Mouse (Mus musculus) induced T-regulatory cell, adult 2 months (primary cell): ENCODE measurements around the gene Lypd5.

Source experiments
- DNase-seq: peaks from one replicate; pipeline ENCODE4 v3.0.0-alpha.2; 2012; ENCODE audit warnings: low read depth

Gene Lypd5

DNA sequence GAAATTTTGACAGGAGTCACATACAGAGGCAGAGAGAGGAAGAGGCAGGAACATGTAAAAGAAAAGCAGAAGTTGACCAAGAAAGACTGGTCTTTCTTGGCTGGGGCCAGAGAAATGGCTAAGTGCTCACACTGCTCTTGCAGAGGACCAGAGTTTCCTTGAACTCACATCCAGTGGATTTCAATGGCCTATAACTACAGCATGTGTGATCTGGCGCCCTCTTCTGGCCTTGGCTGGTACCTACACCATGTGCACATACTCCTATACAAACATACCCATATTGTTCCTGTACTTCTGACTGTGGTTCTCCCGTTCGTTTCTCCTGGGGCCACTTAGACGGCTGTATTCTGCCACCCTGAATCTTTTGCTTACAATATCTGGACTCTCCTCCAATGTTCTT lies 12.0 kb downstream of the Lypd5 start:
- peak; percentile 69 for DNase-seq

- peak; percentile 87 for DNase-seq
Observed at GRCm38 (mm10) chr7:24363228-24363627, 14.2 kb downstream of the Lypd5 start.

DNA sequence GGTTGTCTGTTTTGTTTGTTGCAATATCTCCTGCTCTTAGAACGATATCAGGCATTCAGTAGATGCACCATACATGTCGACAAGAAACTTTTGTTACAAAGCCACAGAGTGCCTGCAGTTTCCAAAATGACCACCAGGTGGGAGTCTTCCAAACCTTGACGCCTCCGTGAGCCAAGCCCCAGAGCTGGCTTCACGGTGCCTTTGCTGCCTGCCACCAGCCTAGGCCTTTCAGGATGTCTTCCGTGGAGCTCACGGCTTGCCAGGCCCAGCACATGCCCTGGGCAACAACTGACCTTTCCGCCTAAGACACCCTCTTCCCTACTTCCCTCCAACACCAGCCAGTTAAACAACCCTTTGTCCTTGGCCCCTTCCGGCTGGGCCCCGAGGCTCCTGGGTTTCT lies 15.8 kb downstream of the Lypd5 start:
- peak; percentile 97 for DNase-seq

- peak; percentile 41 for DNase-seq
Observed at GRCm38 (mm10) chr7:24365258-24366014, 16.4 kb downstream of the Lypd5 start.

GRCm38 (mm10) chr7:24366716-24367632 lies 18.0 kb downstream of the Lypd5 start:
- peak; percentile 78 for DNase-seq

DNA sequence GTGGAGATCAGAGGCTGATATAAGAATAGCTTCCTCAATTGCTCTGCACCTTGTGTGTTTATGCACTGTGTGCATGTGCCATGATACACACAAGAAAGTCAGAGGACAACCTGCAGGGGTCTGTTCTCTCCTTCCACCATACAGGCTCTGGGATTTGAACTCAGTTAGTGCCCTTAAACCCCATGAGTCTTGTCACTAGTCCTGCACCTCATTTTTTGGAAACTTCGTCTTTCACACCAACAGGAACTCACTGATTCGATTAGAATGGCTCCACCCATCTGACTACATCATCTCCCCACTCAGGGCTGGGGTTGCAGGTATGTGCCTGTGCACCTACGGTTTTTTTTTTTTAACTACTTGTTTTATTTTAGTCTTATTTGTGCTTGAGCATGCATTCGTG lies 19.2 kb downstream of the Lypd5 start:
- DNase-seq: peak; percentile 76

DNA sequence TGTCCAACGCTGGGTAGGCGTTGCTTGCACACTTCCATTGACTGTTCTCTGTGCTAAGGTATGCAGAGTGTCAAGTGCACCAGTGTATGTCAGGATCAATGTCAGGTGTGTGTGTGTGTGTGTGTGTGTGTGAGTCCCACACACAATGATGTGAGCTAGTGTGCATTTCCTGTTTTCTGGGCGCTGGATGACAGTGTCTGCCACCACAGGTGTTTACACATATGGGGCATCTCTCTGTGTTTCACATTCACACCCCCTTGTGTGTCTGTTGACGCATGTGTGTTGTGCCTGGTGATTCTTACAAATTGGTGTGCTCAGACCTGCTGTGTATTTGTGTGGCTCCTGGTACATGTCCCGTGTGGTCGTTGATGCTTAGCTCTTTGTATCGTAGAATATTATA lies 19.9 kb downstream of the Lypd5 start:
- peak; percentile 74 for DNase-seq

- DNase-seq: peak; percentile 94
Observed at GRCm38 (mm10) chr7:24369731-24370541, 20.9 kb downstream of the Lypd5 start, which contains the start of gene Kcnn4. TSS of gene Kcnn4 (plus strand) at chr7:24370263.

DNA sequence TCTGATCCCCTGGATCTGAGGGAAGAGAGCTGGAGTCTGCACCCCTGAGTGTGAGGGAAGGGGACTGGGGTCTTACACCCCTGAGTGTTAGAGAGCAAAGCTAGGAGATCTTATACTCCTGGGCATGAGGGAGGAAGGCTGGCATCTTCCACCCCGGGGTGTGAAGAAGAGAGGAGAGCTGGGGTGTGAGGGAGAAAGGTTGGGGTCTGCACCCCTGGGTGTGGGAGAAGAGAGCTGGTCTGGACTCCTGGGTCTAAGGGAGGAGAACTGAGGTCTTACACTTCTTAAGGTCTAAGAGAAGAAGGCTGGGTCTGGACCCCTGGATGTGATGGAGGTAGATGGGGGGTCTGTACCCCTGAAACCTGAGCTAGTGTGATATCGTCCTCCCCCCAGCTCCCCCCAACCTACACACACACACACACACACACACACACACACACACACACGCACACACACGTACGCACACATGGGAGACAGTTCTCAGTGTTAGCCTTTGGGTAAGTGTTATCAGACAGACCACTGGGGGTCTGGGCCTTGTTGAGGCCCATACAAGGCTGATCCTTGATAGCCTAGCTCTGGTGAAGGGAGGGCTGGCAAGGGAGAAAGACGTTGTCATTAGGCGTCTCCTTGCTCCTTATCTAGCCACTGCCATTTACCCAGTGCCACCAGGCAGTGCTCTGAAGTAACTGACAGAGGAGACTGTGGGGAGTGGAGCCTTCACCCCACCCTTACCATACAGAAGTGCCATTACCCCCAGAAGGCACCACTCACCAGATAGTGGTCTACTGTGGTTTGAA lies 22.2 kb downstream of the Lypd5 start:
- no peak for DNase-seq

- DNase-seq: peak; percentile 59
Observed at GRCm38 (mm10) chr7:24371809-24372145, 22.8 kb downstream of the Lypd5 start.

DNA sequence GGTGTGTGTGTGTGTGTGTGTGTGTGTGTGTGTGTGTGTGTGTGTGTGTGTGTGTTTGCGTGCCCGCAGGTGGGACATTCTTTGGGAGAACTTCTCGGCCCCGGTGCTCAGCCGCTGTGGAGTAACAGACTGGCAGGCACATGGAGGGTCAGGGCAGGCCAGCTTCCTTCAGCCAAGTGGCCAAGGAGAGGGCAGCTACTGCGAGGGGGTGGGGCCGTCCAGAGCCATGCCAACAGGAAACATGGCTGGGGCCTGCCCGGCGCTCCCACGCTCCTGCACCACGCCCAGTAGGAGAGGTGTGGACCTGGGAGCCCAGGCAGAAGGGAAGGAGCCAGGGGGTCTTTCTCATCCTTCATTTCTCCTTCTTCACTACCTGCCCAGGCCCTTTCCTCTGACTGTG lies 23.3 kb downstream of the Lypd5 start:
- DNase-seq: no peak

GRCm38 (mm10) chr7:24372786-24373185 lies 23.8 kb downstream of the Lypd5 start:
- peak; percentile 78 for DNase-seq

- DNase-seq: peak; percentile 87
Observed at GRCm38 (mm10) chr7:24373538-24374379, 24.8 kb downstream of the Lypd5 start.

- peak; percentile 57 for DNase-seq
Observed at GRCm38 (mm10) chr7:24376456-24376855, 27.5 kb downstream of the Lypd5 start.

GRCm38 (mm10) chr7:24377091-24377865 lies 28.3 kb downstream of the Lypd5 start:
- peak; percentile 76 for DNase-seq

GRCm38 (mm10) chr7:24378049-24378701 lies 29.2 kb downstream of the Lypd5 start:
- peak; percentile 86 for DNase-seq

DNA sequence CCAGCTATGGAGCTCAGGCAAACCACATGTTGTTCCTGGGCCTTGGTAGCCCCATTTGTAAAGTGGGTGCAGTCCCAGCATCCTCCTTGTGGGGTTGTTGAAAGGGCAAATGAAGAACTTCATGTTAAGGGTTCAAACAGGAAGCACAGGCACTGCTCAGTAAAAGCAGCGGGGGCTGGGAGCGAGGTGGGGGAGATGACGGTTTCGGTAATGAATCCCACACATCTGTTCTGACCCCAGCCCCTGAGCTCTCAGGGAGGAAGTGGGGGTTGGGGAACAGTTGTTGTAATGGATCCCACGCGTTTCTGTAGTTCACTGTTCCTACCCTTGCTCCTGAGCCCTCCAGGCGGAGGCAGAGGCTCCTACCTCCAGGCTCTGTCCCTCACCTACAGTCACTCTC lies 30.9 kb downstream of the Lypd5 start:
- DNase-seq: peak; percentile 83

DNA sequence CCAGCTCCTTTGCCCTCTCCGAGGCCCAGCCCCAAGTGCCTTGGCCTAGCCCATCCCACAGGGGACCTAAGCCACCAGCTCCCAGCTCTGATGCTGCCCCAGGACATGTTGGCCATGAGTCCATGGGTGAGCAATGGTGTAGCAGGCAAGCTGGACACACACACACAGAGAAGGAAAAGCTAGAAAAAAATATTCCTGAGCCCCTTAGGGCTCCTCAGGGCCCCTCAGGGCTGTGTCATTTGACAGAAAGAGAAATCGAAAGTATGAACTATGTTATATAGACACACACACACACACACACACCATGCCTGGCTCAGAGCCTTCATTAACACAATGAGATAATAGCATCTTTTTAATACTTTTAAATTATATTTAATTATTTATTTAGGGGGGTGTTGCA lies 31.4 kb downstream of the Lypd5 start:
- peak; percentile 72 for DNase-seq

GRCm38 (mm10) chr7:24382730-24383372 lies 33.9 kb downstream of the Lypd5 start:
- peak; percentile 62 for DNase-seq
